Mouse (Mus musculus): Measurements from ENCODE around the gene Tbc1d30. TPM values are rescaled to one million over a fixed set of nuclear protein-coding genes. Genes with fewer than 3 reads are reported as not detected.
A peak's percentile ranks its signal among the peaks of the same experiment; 100 is the strongest.

The Tbc1d30 gene
- polyA plus RNA-seq, 1 experiment: 1.0 TPM

DNA sequence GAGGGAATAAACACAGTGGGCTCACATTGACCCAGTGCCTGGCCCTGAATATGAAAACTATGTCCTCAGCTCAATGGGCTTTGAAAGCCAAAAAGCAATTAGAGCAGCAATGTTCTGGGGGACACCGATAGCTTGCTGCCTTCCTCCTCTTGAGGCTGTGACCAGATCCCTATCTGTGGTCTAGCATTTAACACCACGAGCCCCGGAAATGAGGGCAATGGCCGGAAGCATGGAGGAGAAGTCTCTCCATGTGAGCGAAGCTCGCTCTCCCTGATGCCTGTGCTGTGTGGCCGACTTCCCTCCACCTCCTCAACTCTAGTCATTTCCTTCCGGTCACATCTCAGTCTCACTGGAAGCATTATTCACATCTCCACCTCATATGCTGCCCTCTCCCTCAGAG is 82.3 kb downstream of the Tbc1d30 start:
- no peaks in the 10 kb centered on the region for H3K36me3 ChIP-seq (ENCODE audit: control insufficient read depth, insufficient read depth, low read length)
- no peaks in the 10 kb centered on the region for H3K4me1 ChIP-seq (ENCODE audit: control insufficient read depth, insufficient read depth, low read length)
- TF ChIP-seq POLR2A (IDR thresholded peaks at IDR 0.05; ENCODE audit: low read depth, low read length) (no peak), CTCF (conservative IDR thresholded peaks at IDR 0.05; ENCODE audit: insufficient read depth, insufficient read length, low read depth, low read length) (no peak)
- DNase-seq: no peak
- H3K4me3 ChIP-seq (ENCODE audit: insufficient read depth, low read depth, low read length): no peak overlapping the region
- WGBS: 77% methylated on average over 8 of the region's 8 CpGs
- no peak overlapping the region for H3K27ac ChIP-seq (ENCODE audit: insufficient read depth, low read depth, low read length)
- no peaks in the 10 kb centered on the region for H3K27me3 ChIP-seq (replicated peaks; ENCODE audit: control insufficient read depth, insufficient read depth, low read length)

DNA sequence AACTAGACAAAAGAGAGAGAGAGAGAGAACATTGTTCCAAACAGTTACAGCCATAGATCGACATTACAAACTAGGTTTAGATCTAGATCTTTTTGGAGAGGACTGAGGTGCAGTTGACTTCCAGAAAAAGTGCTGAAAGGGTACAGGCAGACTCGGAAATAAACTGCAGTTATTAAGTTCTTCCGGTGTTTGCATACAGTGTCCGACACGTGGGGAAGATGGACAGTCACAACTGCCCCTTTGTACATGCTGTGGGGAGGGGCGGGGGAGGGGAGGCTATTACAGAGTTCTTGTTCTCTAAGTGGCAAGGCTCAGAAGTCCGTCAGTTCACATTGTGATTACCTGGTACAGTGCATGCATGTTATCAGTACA is 86.9 kb downstream of the Tbc1d30 start:
- WGBS: 56% methylated on average over 7 of the region's 7 CpGs
- Histone ChIP-seq H3K4me1 (ENCODE audit: control insufficient read depth, insufficient read depth, low read length) (no peaks in the 10 kb centered on the region), H3K27me3 (replicated peaks; ENCODE audit: control insufficient read depth, insufficient read depth, low read length) (no peaks in the 10 kb centered on the region), H3K27ac (ENCODE audit: insufficient read depth, low read depth, low read length) (no peak overlapping the region), H3K4me3 (ENCODE audit: insufficient read depth, low read depth, low read length) (no peak overlapping the region), H3K36me3 (ENCODE audit: control insufficient read depth, insufficient read depth, low read length) (no peaks in the 10 kb centered on the region)
- TF ChIP-seq CTCF (conservative IDR thresholded peaks at IDR 0.05; ENCODE audit: insufficient read depth, insufficient read length, low read depth, low read length): no peak
- TF ChIP-seq POLR2A (IDR thresholded peaks at IDR 0.05; ENCODE audit: low read depth, low read length): no peak
- DNase-seq: no peak

DNA sequence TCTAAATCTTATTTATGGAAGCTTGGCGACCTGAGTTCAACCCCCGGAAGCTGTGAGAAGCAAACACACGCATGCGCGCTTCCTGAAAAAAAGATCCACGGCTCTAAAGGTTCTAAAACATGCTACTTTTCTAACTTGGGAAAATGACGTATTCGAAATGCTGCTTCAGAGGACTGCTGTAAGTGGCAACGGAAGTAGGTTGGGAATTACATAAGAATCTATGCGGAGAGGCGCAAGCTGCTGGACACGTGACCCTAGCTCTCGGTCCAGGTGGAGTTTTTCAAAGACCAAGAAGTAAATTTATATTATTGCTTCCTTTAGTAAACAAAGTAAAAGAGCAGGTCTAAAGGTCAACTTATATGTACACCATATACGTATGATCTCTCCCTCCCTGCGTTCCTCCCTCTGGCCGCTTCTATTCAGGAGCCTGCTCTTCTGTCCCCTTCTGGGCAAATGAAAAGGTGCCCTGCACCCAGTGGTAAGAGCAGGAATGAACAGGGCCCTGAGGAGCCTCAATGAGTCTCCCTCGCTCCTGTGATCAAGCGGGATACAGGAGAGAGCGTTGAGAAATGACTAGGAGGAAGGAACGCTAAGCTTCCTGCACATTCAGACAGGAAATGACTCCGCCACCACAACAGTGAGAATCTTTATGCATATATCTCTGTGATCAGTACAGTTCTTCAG is 87.4 kb downstream of the Tbc1d30 start:
- Histone ChIP-seq H3K27me3 (replicated peaks; ENCODE audit: control insufficient read depth, insufficient read depth, low read length) (no peaks in the 10 kb centered on the region), H3K4me1 (ENCODE audit: control insufficient read depth, insufficient read depth, low read length) (no peaks in the 10 kb centered on the region), H3K4me3 (ENCODE audit: insufficient read depth, low read depth, low read length) (peak overlapping the region; percentile 21; the same call in 1 of the 2 replicates), H3K36me3 (ENCODE audit: control insufficient read depth, insufficient read depth, low read length) (no peaks in the 10 kb centered on the region), H3K27ac (ENCODE audit: insufficient read depth, low read depth, low read length) (no peak overlapping the region)
- no peak for DNase-seq
- no peak for TF ChIP-seq CTCF (conservative IDR thresholded peaks at IDR 0.05; ENCODE audit: insufficient read depth, insufficient read length, low read depth, low read length)
- TF ChIP-seq POLR2A (IDR thresholded peaks at IDR 0.05; ENCODE audit: low read depth, low read length): no peak
- 50% methylated on average over 21 of the region's 21 CpGs for WGBS

DNA sequence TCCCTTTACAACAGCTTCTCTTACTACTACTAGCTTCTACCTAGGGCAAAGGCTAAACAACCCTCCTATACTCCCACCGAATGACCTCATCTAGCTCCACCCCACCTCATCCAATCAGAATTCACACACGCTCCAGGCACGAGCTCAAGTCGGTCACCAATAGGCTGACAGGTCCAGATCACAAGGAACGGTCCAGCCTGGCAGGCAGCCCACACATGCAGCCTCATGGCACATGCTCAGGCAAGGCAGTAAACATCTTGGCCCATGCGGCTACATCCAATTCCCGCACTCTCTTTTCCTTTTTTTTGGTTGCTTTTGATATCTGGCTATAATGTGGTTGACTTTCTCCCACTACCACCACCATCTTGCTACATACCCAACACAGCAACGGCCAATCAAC is 88.9 kb downstream of the Tbc1d30 start:
- no peaks in the 10 kb centered on the region for H3K36me3 ChIP-seq (ENCODE audit: control insufficient read depth, insufficient read depth, low read length)
- 89% methylated on average over 8 of the region's 8 CpGs for WGBS
- H3K27ac ChIP-seq (ENCODE audit: insufficient read depth, low read depth, low read length): no peak overlapping the region
- no peaks in the 10 kb centered on the region for H3K27me3 ChIP-seq (replicated peaks; ENCODE audit: control insufficient read depth, insufficient read depth, low read length)
- no peak overlapping the region for H3K4me3 ChIP-seq (ENCODE audit: insufficient read depth, low read depth, low read length)
- no peaks in the 10 kb centered on the region for H3K4me1 ChIP-seq (ENCODE audit: control insufficient read depth, insufficient read depth, low read length)
- TF ChIP-seq CTCF (conservative IDR thresholded peaks at IDR 0.05; ENCODE audit: insufficient read depth, insufficient read length, low read depth, low read length) (no peak), POLR2A (IDR thresholded peaks at IDR 0.05; ENCODE audit: low read depth, low read length) (no peak)
- DNase-seq: no peak

DNA sequence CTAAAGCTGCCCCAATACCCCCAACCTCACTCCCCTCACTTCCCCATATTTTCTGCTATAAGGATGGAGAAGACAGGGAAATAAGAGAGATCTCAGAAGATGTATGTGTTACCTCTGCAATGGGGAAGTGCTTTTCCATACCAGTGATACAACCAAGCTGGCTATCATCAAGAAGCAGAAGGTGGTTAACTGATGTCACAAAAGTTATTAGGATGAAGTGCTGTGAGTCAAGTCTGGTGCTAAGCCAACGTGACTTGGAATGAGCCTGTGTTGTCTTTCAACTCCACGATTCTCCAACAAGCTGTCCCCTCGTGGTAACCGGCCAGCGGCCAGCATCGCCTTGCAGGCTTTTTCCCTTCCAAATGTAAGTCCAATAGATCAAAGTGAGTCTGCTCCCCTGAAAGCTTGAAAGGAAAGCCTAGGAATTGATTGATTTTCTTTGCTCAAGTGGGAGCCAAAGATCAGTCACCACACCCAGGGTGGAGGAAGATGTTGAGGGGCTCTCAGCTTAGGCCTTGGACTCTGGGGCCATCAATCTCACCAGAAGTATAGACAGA is 90.0 kb downstream of the Tbc1d30 start:
- no peaks in the 10 kb centered on the region for H3K36me3 ChIP-seq (ENCODE audit: control insufficient read depth, insufficient read depth, low read length)
- no peak for DNase-seq
- H3K27ac ChIP-seq (ENCODE audit: insufficient read depth, low read depth, low read length): no peak overlapping the region
- no peaks in the 10 kb centered on the region for H3K4me1 ChIP-seq (ENCODE audit: control insufficient read depth, insufficient read depth, low read length)
- 84% methylated on average over 6 of the region's 6 CpGs for WGBS
- H3K27me3 ChIP-seq (replicated peaks; ENCODE audit: control insufficient read depth, insufficient read depth, low read length): no peaks in the 10 kb centered on the region
- H3K4me3 ChIP-seq (ENCODE audit: insufficient read depth, low read depth, low read length): no peak overlapping the region
- TF ChIP-seq CTCF (conservative IDR thresholded peaks at IDR 0.05; ENCODE audit: insufficient read depth, insufficient read length, low read depth, low read length) (no peak), POLR2A (IDR thresholded peaks at IDR 0.05; ENCODE audit: low read depth, low read length) (no peak)

DNA sequence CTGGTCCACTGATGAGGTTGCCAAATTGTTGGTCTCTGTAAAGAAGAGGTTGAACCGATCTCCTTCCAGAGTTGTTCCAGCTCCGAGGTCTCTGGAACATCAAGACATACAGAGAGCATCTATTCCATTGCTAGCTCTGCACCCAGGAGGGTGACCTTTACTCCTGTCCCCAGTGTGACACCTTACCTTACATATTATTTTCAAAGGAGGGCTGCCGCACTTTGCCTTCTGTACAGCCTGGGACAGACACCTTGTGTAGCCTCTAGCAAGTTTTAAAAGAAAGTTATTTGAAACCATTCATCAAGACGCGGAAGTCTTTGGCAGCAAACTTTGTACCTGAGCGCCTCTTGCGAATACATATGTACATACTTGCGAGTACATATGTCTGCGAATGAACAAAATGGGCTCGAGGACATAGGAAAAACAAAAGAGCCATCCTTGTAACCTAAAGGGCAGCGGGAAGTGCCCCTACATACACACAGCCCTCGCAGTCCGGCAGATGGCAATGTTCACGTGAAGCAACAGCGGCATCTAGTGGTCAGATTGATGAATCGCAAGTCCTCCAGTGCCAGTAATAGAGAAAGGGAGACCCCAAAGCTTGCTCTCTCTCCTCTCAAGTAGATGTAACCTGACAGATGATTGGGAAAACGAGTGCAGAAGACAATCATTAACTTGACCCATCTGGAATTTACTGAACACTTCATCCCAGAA is 94.8 kb downstream of the Tbc1d30 start:
- TF ChIP-seq CTCF (conservative IDR thresholded peaks at IDR 0.05; ENCODE audit: insufficient read depth, insufficient read length, low read depth, low read length): peak; percentile 97
- no peak for TF ChIP-seq POLR2A (IDR thresholded peaks at IDR 0.05; ENCODE audit: low read depth, low read length)
- peak; percentile 56 for DNase-seq
- 21% methylated on average over 17 of the region's 17 CpGs for WGBS

DNA sequence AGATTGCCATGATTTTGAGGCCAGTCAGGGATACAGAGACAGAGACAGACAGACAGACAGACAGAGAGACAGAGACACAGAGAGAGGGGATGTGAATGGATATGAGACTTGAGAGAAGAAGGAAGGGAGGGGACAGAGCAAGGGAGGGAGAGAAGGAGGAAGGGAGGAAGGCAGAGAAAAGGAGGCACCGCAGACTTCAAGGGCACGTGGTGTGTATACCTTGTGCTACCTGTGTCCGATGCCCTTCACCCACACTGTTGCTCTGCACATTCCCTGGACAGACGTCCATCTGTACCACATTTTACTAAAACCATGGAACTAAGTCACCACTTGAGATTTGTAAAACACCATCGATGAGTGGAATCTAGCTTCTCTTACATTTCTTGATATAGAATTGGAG is 95.6 kb downstream of the Tbc1d30 start:
- TF ChIP-seq POLR2A (IDR thresholded peaks at IDR 0.05; ENCODE audit: low read depth, low read length) (no peak), CTCF (conservative IDR thresholded peaks at IDR 0.05; ENCODE audit: insufficient read depth, insufficient read length, low read depth, low read length) (no peak)
- H3K27me3 ChIP-seq (replicated peaks; ENCODE audit: control insufficient read depth, insufficient read depth, low read length): no peaks in the 10 kb centered on the region
- no peak for DNase-seq
- H3K27ac ChIP-seq (ENCODE audit: insufficient read depth, low read depth, low read length): no peak overlapping the region
- H3K36me3 ChIP-seq (ENCODE audit: control insufficient read depth, insufficient read depth, low read length): no peaks in the 10 kb centered on the region
- H3K4me1 ChIP-seq (ENCODE audit: control insufficient read depth, insufficient read depth, low read length): no peaks in the 10 kb centered on the region
- 94% methylated on average over 5 of the region's 5 CpGs for WGBS
- H3K4me3 ChIP-seq (ENCODE audit: insufficient read depth, low read depth, low read length): no peak overlapping the region

More for the DNA sequence above, 94.8 kb downstream of the Tbc1d30 start:
- Histone ChIP-seq H3K27ac (ENCODE audit: insufficient read depth, low read depth, low read length) (no peak overlapping the region), H3K4me3 (ENCODE audit: insufficient read depth, low read depth, low read length) (no peak overlapping the region), H3K27me3 (replicated peaks; ENCODE audit: control insufficient read depth, insufficient read depth, low read length) (no peaks in the 10 kb centered on the region), H3K36me3 (ENCODE audit: control insufficient read depth, insufficient read depth, low read length) (no peaks in the 10 kb centered on the region), H3K4me1 (ENCODE audit: control insufficient read depth, insufficient read depth, low read length) (no peaks in the 10 kb centered on the region)

All from kidney, adult 2 months (tissue).